Mouse (Mus musculus) forebrain, embryonic 10.5 days (tissue): ENCODE results near the gene Tenm3. TPM values are rescaled to one million over a fixed set of nuclear protein-coding genes. Genes with fewer than 3 reads are reported as not detected.
A peak's percentile ranks its signal among the peaks of the same experiment; 100 is the strongest.

Experiments
- DNase-seq: peaks from one replicate; pipeline ENCODE4 v3.0.0-alpha.2; 2017; ENCODE audit warnings: low spot score; ENCODE audit errors: extremely low spot score
- H3K27ac ChIP-seq: fragments of 300-500 bp; sonication (generic); 2 replicates; pipeline ENCODE4 v1.5.1; 2016; ENCODE audit warnings: mild to moderate bottlenecking
- H3K27me3 ChIP-seq: fragments of 300-500 bp; sonication (generic); 2 replicates; pipeline ENCODE4 v1.6.1; 2016; ENCODE audit warnings: mild to moderate bottlenecking; ENCODE audit not compliant: poor library complexity, severe bottlenecking
- H3K36me3 ChIP-seq: fragments of 300-500 bp; sonication (generic); replicated peaks from 2 replicates; pipeline ENCODE4 v1.6.1; 2016; ENCODE audit warnings: mild to moderate bottlenecking, moderate library complexity
- H3K4me1 ChIP-seq: fragments of 300-500 bp; sonication (generic); 2 replicates; pipeline ENCODE4 v1.6.1; 2016
- H3K4me3 ChIP-seq: fragments of 300-500 bp; sonication (generic); 2 replicates; pipeline ENCODE4 v1.5.1; 2016; ENCODE audit warnings: mild to moderate bottlenecking, moderate library complexity
- H3K9me3 ChIP-seq: fragments of 300-500 bp; sonication (generic); 2 replicates; pipeline ENCODE4 v1.6.1; 2016; ENCODE audit warnings: mild to moderate bottlenecking, moderate library complexity
- WGBS: fragments of 180-500 bp; shearing (Covaris S2); methylation state at CpG from one replicate; pipeline ENCODE4 v1.1.7; 2016; 5-methylcytosine and 5-hydroxymethylcytosine counted together
- polyA plus RNA-seq: library from polyadenylated mRNA; unstranded; fragments of >200 nt; fragmentation: Nextera tagmentation; extraction: Ambion mirVana; gene quantifications from 2 replicates; pipeline ENCODE4 v1.2.1, GENCODE M21; 2016

Gene Tenm3
- polyA plus RNA-seq, 1 experiment from 2014 or later, result 41.4 TPM

DNA sequence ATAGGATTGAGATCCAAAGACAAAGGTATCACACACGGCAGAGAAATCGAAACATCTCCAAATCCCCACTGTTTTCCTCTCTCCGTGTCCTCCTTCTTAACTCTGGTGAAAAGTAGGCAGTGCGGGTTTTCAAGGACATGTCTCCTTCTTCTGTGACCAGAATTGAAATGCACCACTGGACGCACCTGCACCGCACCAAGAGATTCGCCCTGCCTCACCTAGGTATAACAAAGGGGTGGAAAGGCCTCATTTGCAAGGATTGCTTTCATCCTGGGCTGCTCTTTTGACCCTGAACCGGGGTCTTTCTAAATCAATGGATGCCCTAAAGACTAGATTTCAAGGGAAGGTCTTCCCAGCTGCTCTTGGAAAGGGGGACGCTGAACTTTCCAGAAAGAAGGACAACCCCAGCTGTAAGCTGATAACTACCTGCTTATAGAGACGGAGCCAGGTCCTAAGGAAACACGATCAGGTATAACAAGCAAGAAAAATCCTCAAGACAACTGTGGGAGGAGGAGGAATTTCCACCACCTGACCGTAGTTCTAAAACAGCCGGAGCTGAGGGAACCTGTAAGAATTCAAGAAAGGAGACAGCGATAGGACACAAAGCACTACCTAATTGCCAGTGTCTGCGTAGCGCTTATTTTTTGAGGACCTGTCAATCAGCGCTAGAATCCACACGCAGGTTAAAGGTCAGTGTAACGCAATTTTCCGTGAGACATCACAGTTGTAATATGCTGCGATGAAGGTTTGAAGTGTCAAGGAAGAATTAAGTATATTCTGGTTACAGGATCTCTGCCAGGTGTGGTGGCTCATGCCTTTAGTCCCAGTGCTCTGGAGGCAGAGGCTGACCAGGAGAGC lies 114.7 kb downstream of the Tenm3 start:
- no peak for DNase-seq
- no peaks in the 10 kb centered on the region for H3K27me3 ChIP-seq
- H3K4me1 ChIP-seq, result peaks cover 48% of the 10 kb centered on the region
- WGBS, result 81% methylated on average over 21 of the region's 21 CpGs
- no peaks in the 10 kb centered on the region for H3K36me3 ChIP-seq
- no peaks in the 10 kb centered on the region for H3K9me3 ChIP-seq
- H3K4me3 ChIP-seq, result no peak overlapping the region
- no peak overlapping the region for H3K27ac ChIP-seq

DNA sequence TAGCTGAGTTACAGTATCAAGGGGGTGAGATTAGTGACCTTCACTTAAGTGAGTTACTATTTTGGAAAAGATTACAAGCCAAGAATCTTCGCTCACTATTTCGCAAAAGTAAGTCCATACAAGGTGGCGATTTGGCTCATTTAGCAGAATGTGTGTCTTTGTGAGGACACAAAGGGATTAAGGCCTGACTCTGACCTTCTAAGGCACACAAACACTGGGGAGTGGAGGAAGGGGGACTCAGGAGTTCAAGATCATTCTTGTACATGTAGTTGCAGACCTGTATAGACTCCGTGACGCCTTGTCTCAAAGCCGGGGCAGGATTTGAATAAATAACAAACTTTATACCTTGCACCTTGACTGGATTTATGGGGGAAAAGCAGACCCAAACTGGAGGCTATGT lies 115.7 kb downstream of the Tenm3 start:
- Histone ChIP-seq H3K27ac (no peak overlapping the region), H3K9me3 (no peaks in the 10 kb centered on the region), H3K36me3 (no peaks in the 10 kb centered on the region), H3K4me1 (peaks cover 56% of the 10 kb centered on the region), H3K4me3 (no peak overlapping the region), H3K27me3 (no peaks in the 10 kb centered on the region)
- DNase-seq, result no peak
- WGBS, result 91% methylated on average over 6 of the region's 6 CpGs

DNA sequence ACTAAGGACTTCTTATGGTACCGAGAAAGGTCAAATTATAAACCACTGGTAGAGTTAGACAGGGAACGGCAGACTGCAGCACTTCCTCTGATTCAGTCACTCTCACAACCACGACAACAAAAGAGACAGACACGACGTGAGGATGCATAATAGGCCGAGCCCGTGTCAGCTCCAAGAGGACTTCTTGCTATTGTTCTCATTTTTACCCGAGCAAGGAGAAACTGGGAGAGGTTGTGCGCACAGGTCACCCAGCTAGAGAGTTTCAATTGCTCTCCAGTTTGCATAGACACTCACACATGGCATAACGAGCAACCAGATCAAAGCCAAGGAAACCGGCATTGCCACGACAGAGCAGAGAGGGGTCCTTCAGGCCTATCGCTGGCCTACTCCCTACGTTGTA lies 121.0 kb downstream of the Tenm3 start:
- H3K27ac ChIP-seq, result peak overlapping the region; percentile 65
- H3K4me3 ChIP-seq, result no peak overlapping the region
- 57% methylated on average over 14 of the region's 14 CpGs for WGBS
- no peaks in the 10 kb centered on the region for H3K27me3 ChIP-seq
- no peaks in the 10 kb centered on the region for H3K9me3 ChIP-seq
- H3K36me3 ChIP-seq, result peaks cover 13% of the 10 kb centered on the region
- peaks cover 40% of the 10 kb centered on the region for H3K4me1 ChIP-seq
- DNase-seq, result no peak

DNA sequence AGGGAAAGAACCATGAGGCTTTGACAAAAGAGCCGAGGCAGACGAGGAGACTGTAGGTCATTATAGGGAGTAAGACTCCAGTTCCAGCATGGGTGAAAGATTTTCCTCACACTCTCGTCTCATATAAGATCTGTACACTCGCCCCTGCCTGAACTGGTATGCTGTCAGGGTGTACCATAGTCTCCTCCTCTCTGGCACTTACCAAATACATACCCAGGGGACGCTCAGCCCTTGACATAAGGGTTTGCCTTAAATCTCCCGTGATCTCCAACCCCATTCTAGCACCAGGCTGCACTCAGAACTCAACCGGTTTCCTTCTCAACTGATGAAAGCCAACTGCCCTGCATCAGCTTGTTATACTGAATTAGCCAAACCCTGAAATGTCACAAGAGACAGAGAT lies 121.4 kb downstream of the Tenm3 start:
- Histone ChIP-seq H3K27ac (peak overlapping the region; percentile 65), H3K4me3 (no peak overlapping the region), H3K27me3 (no peaks in the 10 kb centered on the region), H3K36me3 (peaks cover 13% of the 10 kb centered on the region), H3K4me1 (peaks cover 40% of the 10 kb centered on the region), H3K9me3 (no peaks in the 10 kb centered on the region)
- DNase-seq, result no peak
- WGBS, result 89% methylated on average over 7 of the region's 7 CpGs

DNA sequence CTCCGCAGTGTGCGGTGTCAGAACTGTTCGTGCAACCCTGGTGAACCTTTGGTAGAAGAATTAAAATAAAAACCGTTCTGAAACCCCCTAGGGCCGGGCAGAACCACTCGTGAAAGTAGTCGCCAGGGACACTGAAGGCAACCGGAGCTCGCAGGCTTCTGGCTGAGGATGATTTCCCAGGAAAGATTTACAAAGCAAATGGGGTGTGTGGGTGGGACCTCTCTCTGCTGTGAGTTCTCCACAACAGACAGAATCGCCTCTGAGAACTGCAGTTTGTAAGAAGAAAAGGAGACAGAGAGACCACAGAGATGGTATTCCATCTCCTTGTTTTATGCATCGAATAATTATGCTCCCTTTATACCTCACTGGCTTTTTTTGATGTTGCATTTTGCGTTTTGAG lies 122.4 kb downstream of the Tenm3 start:
- no peaks in the 10 kb centered on the region for H3K27me3 ChIP-seq
- 91% methylated on average over 12 of the region's 12 CpGs for WGBS
- no peaks in the 10 kb centered on the region for H3K9me3 ChIP-seq
- H3K36me3 ChIP-seq, result peaks cover 13% of the 10 kb centered on the region
- H3K27ac ChIP-seq, result no peak overlapping the region
- no peak for DNase-seq
- H3K4me1 ChIP-seq, result peaks cover 35% of the 10 kb centered on the region
- no peak overlapping the region for H3K4me3 ChIP-seq

DNA sequence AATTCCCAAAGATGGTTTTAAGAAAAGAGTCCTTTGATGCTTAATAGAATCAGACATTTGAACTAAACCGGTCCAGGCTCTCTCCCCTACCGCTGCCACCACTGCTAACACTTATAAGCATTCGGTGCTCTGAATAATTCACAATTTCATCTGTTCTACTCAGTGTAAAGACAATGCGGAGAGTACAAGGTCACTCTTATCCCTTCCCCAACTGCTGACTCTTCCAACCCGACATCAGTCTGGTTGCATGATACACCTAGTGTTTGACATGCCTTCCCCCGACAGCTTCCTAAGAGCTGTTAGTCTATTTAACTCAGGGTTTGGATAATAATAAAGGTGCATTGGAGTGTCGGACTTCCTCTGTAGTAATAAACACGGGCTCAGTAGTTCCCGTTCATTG lies 128.1 kb downstream of the Tenm3 start:
- Histone ChIP-seq H3K4me1 (no peaks in the 10 kb centered on the region), H3K27me3 (no peaks in the 10 kb centered on the region), H3K9me3 (peaks cover 6% of the 10 kb centered on the region; the same call in 1 of the 2 replicates), H3K4me3 (no peak overlapping the region), H3K36me3 (peaks cover 4% of the 10 kb centered on the region), H3K27ac (no peak overlapping the region)
- WGBS, result 93% methylated on average over 9 of the region's 9 CpGs
- DNase-seq, result no peak

DNA sequence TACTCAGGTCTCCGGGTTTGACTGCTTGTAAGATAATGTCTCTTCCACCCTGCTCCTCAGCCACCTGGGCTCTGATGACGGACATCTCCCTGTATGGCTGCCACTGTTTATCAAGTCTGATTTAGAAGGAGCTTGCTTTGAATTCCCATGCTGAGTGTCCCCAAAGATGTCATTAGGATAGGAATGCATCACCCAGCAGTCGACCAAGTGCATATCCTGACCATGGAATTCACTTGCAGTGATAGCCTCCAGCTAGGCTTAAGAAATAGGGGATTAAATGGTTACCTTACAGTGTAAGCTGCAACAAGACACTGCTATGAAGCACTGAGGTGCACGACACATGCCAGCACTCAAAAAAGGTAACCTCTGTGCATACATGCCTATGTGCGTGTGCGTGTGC lies 137.1 kb downstream of the Tenm3 start:
- no peak overlapping the region for H3K4me3 ChIP-seq
- no peak overlapping the region for H3K27ac ChIP-seq
- DNase-seq, result no peak
- H3K9me3 ChIP-seq, result peaks cover 6% of the 10 kb centered on the region; the same call in 1 of the 2 replicates
- peaks cover 4% of the 10 kb centered on the region; the same call in 1 of the 2 replicates for H3K4me1 ChIP-seq
- H3K36me3 ChIP-seq, result peaks cover 11% of the 10 kb centered on the region; the same call in 1 of the 2 replicates
- 89% methylated on average over 6 of the region's 6 CpGs for WGBS
- H3K27me3 ChIP-seq, result no peaks in the 10 kb centered on the region

DNA sequence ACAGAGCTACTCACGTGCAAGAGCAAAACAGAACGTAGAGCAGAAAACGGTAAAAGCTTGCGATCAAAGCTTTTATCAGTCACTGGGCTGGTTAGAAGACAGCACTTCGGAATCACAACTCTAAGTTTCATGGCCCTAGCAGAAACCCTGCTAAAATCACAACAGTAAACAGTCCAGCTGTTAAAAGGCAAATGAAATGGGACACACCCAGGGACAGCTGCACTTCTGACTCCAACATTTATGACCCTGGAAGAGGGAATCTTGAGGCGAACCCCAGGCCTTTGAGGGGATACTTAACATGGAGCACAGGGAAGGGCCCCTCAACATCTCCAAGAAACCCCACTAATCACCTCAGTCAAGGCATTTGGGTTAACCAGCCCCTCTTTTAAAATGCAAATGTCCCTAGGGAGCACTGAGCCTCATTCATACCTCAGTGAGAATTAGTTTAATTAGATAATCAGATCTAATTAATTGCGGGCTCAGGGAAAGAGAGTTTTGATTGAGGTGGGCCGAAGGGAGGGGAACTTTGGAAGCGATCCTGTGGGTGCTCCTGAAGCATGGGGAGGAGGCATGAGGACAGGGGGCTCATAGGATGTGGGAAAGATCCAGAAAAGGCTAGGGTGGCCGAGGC lies 138.8 kb downstream of the Tenm3 start:
- WGBS, result 88% methylated on average over 10 of the region's 10 CpGs

DNA sequence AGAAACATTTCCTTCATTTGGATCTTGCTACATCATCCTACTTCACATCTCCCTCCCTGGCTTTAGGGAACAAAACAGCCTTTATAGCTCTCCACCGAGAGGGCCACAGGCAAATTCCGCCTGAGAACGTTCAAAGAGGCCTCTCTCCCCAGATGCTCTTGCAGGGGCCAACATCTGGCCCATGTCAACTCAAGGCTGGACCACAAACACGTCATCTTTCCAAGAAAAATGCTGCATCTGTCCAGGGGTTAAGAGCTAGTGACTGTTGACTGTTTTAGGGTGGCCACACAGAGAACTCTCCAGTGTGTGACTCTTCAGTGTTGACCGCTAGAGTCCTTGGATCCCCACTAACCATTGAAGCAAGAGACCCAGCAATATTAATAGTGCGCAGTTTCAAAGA lies 139.3 kb downstream of the Tenm3 start:
- Histone ChIP-seq H3K9me3 (no peaks in the 10 kb centered on the region; the same call in 1 of the 2 replicates), H3K27me3 (no peaks in the 10 kb centered on the region), H3K4me3 (no peak overlapping the region), H3K27ac (no peak overlapping the region), H3K36me3 (peaks cover 11% of the 10 kb centered on the region; the same call in 1 of the 2 replicates), H3K4me1 (peaks cover 13% of the 10 kb centered on the region)
- 77% methylated on average over 6 of the region's 6 CpGs for WGBS
- DNase-seq, result no peak

More for the DNA sequence above, 138.8 kb downstream of the Tenm3 start:
- Histone ChIP-seq H3K27me3 (no peaks in the 10 kb centered on the region), H3K27ac (no peak overlapping the region), H3K4me3 (no peak overlapping the region), H3K36me3 (peaks cover 11% of the 10 kb centered on the region; the same call in 1 of the 2 replicates), H3K4me1 (peaks cover 8% of the 10 kb centered on the region), H3K9me3 (no peaks in the 10 kb centered on the region; the same call in 1 of the 2 replicates)
- no peak for DNase-seq

DNA sequence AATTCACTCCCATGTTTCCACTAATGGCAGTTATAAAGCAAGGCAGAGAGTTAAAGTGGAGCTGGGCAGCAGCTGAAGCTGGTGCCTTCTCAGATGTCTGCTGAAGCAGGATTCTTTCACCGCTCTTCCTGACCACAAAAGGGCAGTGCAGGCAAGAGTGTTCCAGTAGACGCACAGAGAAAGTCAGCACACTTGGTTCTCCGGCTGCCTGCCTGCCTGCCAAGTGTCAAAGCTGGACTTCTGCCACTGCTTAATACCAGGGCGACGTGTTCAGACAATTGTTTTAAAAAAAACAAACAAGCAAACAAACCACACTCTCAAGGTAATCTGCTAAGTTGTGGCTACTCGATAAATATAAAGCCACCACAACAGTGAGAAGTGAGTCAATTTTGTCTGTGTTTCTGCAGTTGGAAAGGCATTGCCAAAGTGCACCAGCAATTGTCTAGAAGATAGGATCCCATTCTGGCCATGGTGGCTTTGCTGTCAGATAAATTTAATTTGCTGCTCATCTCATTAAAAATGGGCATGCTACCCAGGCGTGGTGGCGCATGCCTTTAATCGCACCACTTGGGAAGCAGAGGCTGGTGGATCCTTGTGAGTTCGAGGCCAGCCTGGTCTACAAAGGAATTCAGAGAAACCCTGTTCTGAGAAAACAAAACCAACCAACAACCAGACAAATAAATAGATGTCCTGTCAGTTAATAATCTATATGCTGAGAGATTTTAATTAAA lies 152.9 kb downstream of the Tenm3 start:
- Histone ChIP-seq H3K36me3 (no peaks in the 10 kb centered on the region), H3K4me1 (peaks cover 23% of the 10 kb centered on the region), H3K9me3 (no peaks in the 10 kb centered on the region), H3K4me3 (no peak overlapping the region), H3K27ac (peak overlapping the region; percentile 69), H3K27me3 (no peaks in the 10 kb centered on the region)
- WGBS, result 78% methylated on average over 10 of the region's 10 CpGs
- DNase-seq, result no peak

DNA sequence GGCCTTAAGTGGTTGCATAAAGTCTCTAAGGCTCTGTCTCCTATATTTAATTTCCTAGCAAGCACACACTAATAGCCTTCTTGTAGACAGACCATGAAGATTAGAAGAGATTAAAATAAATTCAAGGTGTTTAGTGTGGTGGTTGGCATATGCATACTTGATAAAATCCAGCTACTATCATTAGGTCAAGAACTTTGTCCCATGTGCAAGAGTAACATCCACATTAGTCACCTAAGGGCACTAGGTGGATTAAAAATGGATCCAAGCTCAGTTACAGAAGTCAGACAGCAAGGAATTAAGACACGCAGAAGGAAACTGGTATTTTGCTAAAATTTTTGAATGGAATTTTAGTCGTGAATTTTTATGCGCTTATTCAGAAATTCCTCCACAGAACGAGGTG lies 155.0 kb downstream of the Tenm3 start:
- H3K9me3 ChIP-seq, result no peaks in the 10 kb centered on the region
- H3K27me3 ChIP-seq, result no peaks in the 10 kb centered on the region
- no peaks in the 10 kb centered on the region for H3K36me3 ChIP-seq
- DNase-seq, result no peak
- H3K27ac ChIP-seq, result no peak overlapping the region
- peaks cover 23% of the 10 kb centered on the region for H3K4me1 ChIP-seq
- 91% methylated on average over 4 of the region's 4 CpGs for WGBS
- no peak overlapping the region for H3K4me3 ChIP-seq

DNA sequence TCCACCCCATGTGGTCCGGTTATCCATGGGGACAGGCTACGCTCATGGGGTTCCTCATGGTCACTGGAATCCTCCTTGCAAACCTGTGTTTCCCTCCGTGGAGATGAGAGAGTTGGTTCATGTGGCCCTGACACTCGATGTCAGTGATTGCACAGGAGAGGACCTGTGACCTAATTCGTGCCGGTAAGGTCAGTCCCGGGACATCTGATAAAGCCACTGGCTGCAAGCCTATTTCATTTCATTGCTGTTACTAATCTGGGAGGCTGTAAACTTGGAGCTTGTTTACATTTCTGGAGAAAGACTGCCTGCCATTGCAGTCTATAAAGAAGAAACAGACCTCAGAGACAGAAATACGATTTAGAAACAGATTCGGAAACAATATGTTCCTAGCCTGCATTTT lies 155.6 kb downstream of the Tenm3 start:
- DNase-seq, result no peak
- no peak overlapping the region for H3K4me3 ChIP-seq
- H3K36me3 ChIP-seq, result no peaks in the 10 kb centered on the region
- H3K9me3 ChIP-seq, result no peaks in the 10 kb centered on the region
- peaks cover 18% of the 10 kb centered on the region for H3K4me1 ChIP-seq
- H3K27ac ChIP-seq, result no peak overlapping the region
- WGBS, result 84% methylated on average over 9 of the region's 9 CpGs
- no peaks in the 10 kb centered on the region for H3K27me3 ChIP-seq
